Mouse (Mus musculus) liver, adult 2 months (tissue): ENCODE data around the gene 1700020N01Rik.

Experiments
- CTCF ChIP-seq: fragments of 200-500 bp; IDR thresholded peaks from 2 replicates; pipeline ENCODE4 v1.5.1; 2011; ENCODE audit warnings: low read depth, low read length, control low read depth
- POLR2A ChIP-seq: fragments of 200-500 bp; IDR thresholded peaks from 2 replicates; pipeline ENCODE4 v1.6.1; 2011; ENCODE audit warnings: low read length, control low read depth; ENCODE audit not compliant: insufficient read depth; ENCODE audit errors: extremely low read depth

GRCm38 (mm10) chr10:21561181-21561580 is 31.8 kb upstream of the 1700020N01Rik start:
- no peak for TF ChIP-seq CTCF
- TF ChIP-seq POLR2A, result no peak
